Mouse (Mus musculus) neutrophil, adult 59 days (primary cell): ENCODE results near the gene Umod. TPM values are rescaled to one million over a fixed set of nuclear protein-coding genes. Genes with fewer than 3 reads are reported as not detected.

Experiments used
- total RNA-seq, 2 experiments: library from RNA; stranded (reverse); gene quantifications; 1 replicate in 1 of 2; 2 replicates in 1 of 2; pipeline ENCODE4 v1.2.4; 2023

The Umod gene
- total RNA-seq, result not detected

DNA sequence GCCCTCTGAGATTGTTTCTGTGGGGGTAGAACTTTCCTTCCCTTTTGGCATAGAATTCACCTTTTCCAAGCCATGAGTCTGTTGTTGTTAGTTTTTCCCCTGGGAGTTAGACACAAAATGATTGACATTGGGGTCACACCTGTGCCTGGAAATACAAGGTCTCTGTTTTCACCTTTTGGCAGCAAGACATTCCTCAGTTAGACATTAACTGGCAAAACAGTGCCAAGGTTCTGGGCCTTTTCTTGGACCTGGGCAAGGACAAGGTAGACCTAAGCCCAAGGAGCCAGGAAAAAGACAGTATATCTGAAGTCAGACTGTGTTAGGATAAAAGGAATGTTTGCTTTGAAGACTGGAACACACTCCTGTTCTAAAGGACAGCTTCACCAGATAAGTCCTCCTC lies at the start of gene Umod:
Gene Umod, minus strand, starts transcription at position 27 of the 400 bp plus-strand sequence.

DNA sequence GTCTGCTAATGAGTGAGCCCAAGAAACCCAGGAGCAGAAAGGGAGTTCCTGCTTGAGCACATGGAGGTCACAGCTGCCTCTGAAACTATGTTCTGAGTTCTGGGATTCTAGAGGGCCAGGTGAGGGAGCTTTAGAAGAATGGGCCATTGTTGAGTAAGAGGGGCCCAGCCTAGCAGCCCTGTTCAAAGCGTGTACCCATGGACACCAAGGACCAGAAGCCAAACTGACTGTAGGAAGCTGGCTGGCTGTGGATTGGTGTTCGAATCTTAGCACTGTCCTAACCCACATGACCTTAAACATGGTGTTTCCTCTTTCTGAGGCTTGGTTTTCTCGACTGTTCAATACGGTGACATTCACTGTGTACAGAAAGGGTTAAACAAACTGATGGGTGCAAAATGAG lies 44.3 kb upstream of the Umod start, which contains the start of gene Pdilt:
Gene Pdilt, minus strand, starts transcription at position 101 of the 400 bp plus-strand sequence.

DNA sequence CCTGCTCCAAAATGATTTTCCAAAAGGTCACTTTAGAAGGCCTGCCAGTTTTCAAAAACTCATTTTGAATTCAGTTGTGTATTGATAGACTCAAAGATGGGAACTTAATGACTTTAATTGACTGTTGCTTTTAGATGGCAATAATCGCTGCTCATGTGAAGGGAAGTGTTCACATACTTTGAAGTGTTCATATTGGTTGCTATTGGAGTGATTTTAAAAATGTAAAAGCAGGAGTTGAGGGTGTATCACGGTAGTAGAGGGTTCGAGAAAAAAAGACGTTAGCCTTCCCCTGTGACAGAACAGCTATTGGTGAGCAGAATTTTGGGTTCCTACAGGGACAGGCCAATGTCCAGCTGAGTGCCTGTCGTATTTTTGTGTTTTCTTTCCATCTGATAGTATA lies 40.1 kb upstream of the Umod start, which contains the start of gene Acsm5:
Gene Acsm5, plus strand, starts transcription at position 301 of the 400 bp plus-strand sequence.

DNA sequence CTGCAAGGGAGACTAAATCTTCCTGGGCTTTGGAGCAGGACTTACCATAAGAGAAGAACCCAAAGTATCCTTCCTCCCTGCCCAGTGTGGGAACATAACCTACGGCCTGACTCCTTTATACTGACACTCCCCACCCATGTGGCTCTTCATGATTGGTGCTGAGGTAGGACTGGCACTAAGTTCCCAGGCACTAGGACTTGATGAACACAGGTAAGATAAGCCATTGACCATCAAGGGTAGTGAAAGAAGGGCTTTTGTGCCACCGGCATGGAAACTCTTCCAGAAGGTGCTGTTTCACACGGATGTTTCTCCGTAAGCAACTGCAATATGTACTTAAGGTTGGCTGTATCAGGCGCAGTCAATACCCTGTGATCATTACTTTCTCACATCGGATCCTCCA lies 19.9 kb downstream of the Umod start, which contains the start of gene Gp2:
Gene Gp2, minus strand, starts transcription at position 101 of the 400 bp plus-strand sequence.

Other genes with a start within 250 kb of the Umod start
- not detected for gene Gp2, start 20.0 kb downstream of the Umod start, total RNA-seq
- not detected for gene Acsm5, start 40.2 kb upstream of the Umod start, total RNA-seq
- not detected for gene Pdilt, start 44.2 kb upstream of the Umod start, total RNA-seq
- not detected for gene Acsm2, start 75.1 kb upstream of the Umod start, total RNA-seq
- gene Acsm1, start 127.7 kb upstream of the Umod start, total RNA-seq, result not detected
- not detected for gene Acsm4, start 210.7 kb upstream of the Umod start, total RNA-seq
- 10 to 100 TPM; 12.0 to 15.1 TPM for gene Thumpd1, start 241.5 kb upstream of the Umod start, total RNA-seq